Mouse (Mus musculus): ENCODE measurements around the gene Klhl28. TPM values are rescaled to one million over a fixed set of nuclear protein-coding genes. Genes with fewer than 3 reads are reported as not detected.

Gene Klhl28
- polyA plus RNA-seq, 1 experiment from 2014 or later, result 8.2 TPM

DNA sequence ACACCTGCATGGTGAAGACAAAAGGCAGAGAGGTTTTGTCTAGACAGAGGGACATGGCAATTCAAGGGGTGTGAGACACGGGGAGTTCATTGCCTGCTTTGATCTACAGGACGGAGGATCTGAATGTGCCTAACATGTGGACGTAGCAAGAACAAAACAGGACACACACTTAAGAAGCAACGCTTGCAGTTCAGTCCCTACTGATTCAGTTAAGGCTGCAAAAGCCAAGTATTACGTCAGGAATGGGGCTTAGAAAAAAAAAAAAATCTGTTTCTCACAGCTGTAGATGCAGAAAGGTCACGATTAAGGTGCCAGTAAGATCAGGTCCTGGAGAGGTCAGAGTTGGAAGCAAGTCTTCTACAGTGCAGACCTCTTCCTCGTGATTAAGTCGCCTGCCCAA is 62.1 kb downstream of the Klhl28 start:
- Histone ChIP-seq H3K4me2 (no peak overlapping the region), H3K27me3 (replicated peaks; ENCODE audit: control insufficient read depth, insufficient read depth, low read length) (no peaks in the 10 kb centered on the region), H3K9ac (ENCODE audit: low read depth, low read length) (no peak overlapping the region), H3K9me3 (ENCODE audit: control insufficient read depth, low read length) (no peaks in the 10 kb centered on the region), H3K27ac (ENCODE audit: low read depth, low read length) (no peak overlapping the region), H3K4me3 (ENCODE audit: low read depth, low read length) (no peak overlapping the region), H3K4me1 (replicated peaks; ENCODE audit: control insufficient read depth, insufficient read depth, low read length) (no peaks in the 10 kb centered on the region), H3K36me3 (ENCODE audit: control insufficient read depth, insufficient read depth, low read length) (no peaks in the 10 kb centered on the region)
- DNase-seq (ENCODE audit: low spot score) (no peak), ATAC-seq (replicated peaks; ENCODE audit: low FRiP score) (no peak)
- 67% methylated on average over 8 of the region's 8 CpGs for WGBS

DNA sequence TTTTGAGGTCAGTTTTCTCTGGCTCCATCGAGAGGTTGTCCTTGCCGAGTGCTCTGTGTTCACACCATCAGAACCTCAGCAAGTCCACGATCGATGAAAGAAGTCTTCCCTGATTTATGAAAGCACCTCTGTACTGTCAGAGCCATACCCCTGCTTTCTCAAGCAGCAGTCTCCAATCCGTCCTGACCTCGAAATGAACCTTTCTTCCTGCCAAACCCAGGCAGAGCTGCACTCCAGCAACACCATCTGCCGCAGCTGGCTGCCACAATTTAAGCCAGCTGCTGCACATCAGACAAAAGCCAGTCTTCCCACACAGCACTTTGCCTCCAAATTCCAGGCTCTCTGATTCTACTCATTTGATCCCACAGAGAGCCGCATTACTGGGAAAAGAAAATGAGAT is 62.8 kb downstream of the Klhl28 start:
- Histone ChIP-seq H3K36me3 (ENCODE audit: control insufficient read depth, insufficient read depth, low read length) (no peaks in the 10 kb centered on the region), H3K9ac (ENCODE audit: low read depth, low read length) (no peak overlapping the region), H3K9me3 (ENCODE audit: control insufficient read depth, low read length) (no peaks in the 10 kb centered on the region), H3K4me2 (no peak overlapping the region), H3K27ac (ENCODE audit: low read depth, low read length) (no peak overlapping the region), H3K27me3 (replicated peaks; ENCODE audit: control insufficient read depth, insufficient read depth, low read length) (no peaks in the 10 kb centered on the region), H3K4me1 (replicated peaks; ENCODE audit: control insufficient read depth, insufficient read depth, low read length) (no peaks in the 10 kb centered on the region), H3K4me3 (ENCODE audit: low read depth, low read length) (no peak overlapping the region)
- DNase-seq (ENCODE audit: low spot score), result no peak
- WGBS, result 44% methylated on average over 8 of the region's 8 CpGs
- no peak for ATAC-seq (replicated peaks; ENCODE audit: low FRiP score)

DNA sequence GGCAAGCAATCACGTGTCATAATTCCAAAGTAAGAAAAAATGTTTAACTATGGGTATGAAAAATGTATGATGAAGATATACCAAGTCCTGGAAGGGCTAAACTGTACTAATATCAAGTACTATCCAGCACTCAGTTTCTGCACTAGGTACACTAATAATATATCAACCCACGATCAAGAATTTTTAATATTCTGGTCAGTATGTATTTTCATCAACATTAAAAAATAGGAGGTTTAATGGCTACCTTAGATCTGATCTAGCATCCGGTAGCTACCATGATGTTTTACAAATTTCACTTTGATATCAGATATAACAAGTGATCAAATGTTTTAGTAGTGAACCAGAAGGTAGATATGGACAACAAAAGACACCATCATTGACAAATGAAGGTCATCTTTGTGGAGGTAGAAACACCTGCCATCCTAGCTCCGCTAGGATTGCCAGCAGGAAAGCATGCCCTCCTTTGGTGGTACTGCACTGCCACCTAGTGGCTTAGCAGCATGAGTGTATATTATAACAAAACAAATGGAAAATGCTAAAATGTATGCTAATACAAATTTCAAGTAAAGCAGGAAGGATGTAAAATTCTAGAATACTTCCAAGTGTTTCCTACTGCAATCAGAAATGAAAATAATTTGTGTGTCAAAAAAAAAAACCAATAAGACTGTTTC is 68.1 kb downstream of the Klhl28 start:
- DNase-seq (ENCODE audit: low spot score) (no peak), ATAC-seq (replicated peaks; ENCODE audit: low FRiP score) (no peak)
- no peaks in the 10 kb centered on the region for H3K36me3 ChIP-seq (ENCODE audit: control insufficient read depth, insufficient read depth, low read length)
- WGBS, result 38% methylated on average over 4 of the region's 4 CpGs
- no peaks in the 10 kb centered on the region for H3K9me3 ChIP-seq (ENCODE audit: control insufficient read depth, low read length)
- no peak overlapping the region for H3K9ac ChIP-seq (ENCODE audit: low read depth, low read length)
- H3K4me2 ChIP-seq, result no peak overlapping the region
- H3K27ac ChIP-seq (ENCODE audit: low read depth, low read length), result no peak overlapping the region
- no peaks in the 10 kb centered on the region for H3K27me3 ChIP-seq (replicated peaks; ENCODE audit: control insufficient read depth, insufficient read depth, low read length)
- no peak overlapping the region for H3K4me3 ChIP-seq (ENCODE audit: low read depth, low read length)
- H3K4me1 ChIP-seq (replicated peaks; ENCODE audit: control insufficient read depth, insufficient read depth, low read length), result no peaks in the 10 kb centered on the region

Other genes with a start within 250 kb of the Klhl28 start
- 0.81 and 0.97 TPM in 2 replicates for gene Gm527, start 47.6 kb downstream of the Klhl28 start, polyA plus RNA-seq (2014; fragmentation: Nextera tagmentation; extraction: Ambion mirVana)
- gene Togaram1, start 270 bp upstream of the Klhl28 start, polyA plus RNA-seq (2014; fragmentation: Nextera tagmentation; extraction: Ambion mirVana), result 23.9 and 24.7 TPM in 2 replicates
- gene Prpf39, start 70.8 kb upstream of the Klhl28 start, polyA plus RNA-seq (2014; fragmentation: Nextera tagmentation; extraction: Ambion mirVana), result 46.1 and 46.8 TPM in 2 replicates
- 388 and 394 TPM in 2 replicates for gene Fkbp3, start 108.5 kb upstream of the Klhl28 start, polyA plus RNA-seq (2014; fragmentation: Nextera tagmentation; extraction: Ambion mirVana)
- 9.6 and 10.9 TPM in 2 replicates for gene Fancm, start 110.1 kb upstream of the Klhl28 start, polyA plus RNA-seq (2014; fragmentation: Nextera tagmentation; extraction: Ambion mirVana)
- gene Mis18bp1, start 207.1 kb upstream of the Klhl28 start, polyA plus RNA-seq (2014; fragmentation: Nextera tagmentation; extraction: Ambion mirVana), result 50.5 and 57.7 TPM in 2 replicates

Measured in liver, embryonic 11.5 days (tissue).